Mouse (Mus musculus) heart, adult 2 months (tissue): ENCODE results near the gene Kdm2b.

Experiments used
- CTCF ChIP-seq: fragments of 200-600 bp; IDR thresholded peaks from 2 replicates; pipeline ENCODE4 v1.8.1; 2022; ENCODE audit warnings: antibody characterized with exemption, mild to moderate bottlenecking, moderate library complexity
- EP300 ChIP-seq: fragments of 200-500 bp; IDR thresholded peaks from 2 replicates; pipeline ENCODE4 v1.6.1; 2011; ENCODE audit warnings: low read depth, low read length, control low read depth; ENCODE audit not compliant: insufficient read depth

DNA sequence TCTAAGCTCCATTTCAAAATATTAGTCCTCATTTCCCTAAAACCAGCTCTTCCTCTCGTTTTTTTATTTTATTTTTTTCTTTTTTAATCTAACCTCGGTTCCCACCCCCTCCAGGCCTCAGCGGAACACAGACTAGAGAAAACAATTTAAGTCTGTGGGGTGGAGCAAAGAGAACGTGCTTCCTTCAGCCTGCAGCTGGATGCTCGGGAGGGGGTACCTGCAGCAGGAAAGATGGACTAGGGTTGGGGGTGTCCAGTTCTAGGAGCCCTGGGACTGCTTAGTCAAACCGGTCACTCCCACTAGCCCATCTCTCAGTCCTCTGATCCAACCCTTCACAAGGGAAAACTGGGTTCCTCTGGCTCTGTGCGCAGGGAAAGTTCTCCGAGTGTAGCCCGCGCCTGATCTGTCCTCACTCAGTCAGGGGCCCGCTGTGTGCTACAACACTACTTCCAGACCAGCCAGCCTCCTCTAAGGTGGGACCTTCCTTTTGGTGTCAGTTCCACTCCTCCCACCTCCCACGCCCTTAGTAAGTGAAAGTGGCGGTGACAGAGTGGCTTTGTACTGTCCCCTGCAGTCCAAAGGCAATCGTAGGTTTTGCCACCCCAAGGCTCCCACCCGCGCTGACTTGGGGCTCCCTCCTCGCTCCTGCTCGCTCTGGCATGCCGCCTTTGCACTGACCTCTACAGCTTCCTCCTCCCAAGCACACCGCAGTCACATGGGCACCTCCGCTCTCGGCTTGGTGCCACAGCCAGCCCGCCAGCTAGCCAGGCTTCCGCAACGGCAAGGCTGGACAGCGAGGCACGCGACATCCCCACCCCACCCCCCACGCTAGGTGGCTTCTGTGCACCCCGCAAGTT is 38.3 kb downstream of the Kdm2b start:
- TF ChIP-seq CTCF (no peak), EP300 (no peak)
